Mouse (Mus musculus): ENCODE data around the gene Sntg2.

GRCm38 (mm10) chr12:30198250-30198649, 174.9 kb downstream of the Sntg2 start:
- TF ChIP-seq ZNF384 (IDR thresholded peaks at IDR 0.05; ENCODE audit: low read depth, low read length) (no peak), CHD2 (IDR thresholded peaks at IDR 0.05; ENCODE audit: low read depth, low read length) (no peak)

Measured in ES-E14 (cell line).